Mouse (Mus musculus) midbrain, postnatal 0 days (tissue): Measurements from ENCODE around the gene Gimap5. TPM values are rescaled to one million over a fixed set of nuclear protein-coding genes. Genes with fewer than 3 reads are reported as not detected.
A peak's percentile ranks its signal among the peaks of the same experiment; 100 is the strongest.

Source experiments
- ATAC-seq: fragments of 200-750 bp; cut with Nextera tagmentation; 2 replicates; pipeline ENCODE4 v1.8.0; 2017; ENCODE audit warnings: moderate number of reproducible peaks, mild to moderate bottlenecking, moderate TSS enrichment, moderate library complexity; ENCODE audit not compliant: low FRiP score
- DNase-seq: peaks from one replicate; pipeline ENCODE4 v3.0.0-alpha.2; 2015; ENCODE audit warnings: low spot score
- H3K27ac ChIP-seq: fragments of 300-500 bp; sonication (generic); 2 replicates; pipeline ENCODE4 v1.5.1; 2014; ENCODE audit warnings: low read depth, mild to moderate bottlenecking, low read length, mixed read lengths
- H3K27me3 ChIP-seq: fragments of 300-500 bp; sonication (generic); 2 replicates; pipeline ENCODE4 v1.6.1; 2014; ENCODE audit warnings: low read length, control low read depth, mixed read lengths; ENCODE audit not compliant: insufficient read depth
- H3K36me3 ChIP-seq: fragments of 300-500 bp; sonication (generic); 2 replicates; pipeline ENCODE4 v1.6.1; 2014; ENCODE audit warnings: low read length, control low read depth, mixed read lengths; ENCODE audit not compliant: insufficient read depth
- H3K4me1 ChIP-seq: fragments of 300-500 bp; sonication (generic); 2 replicates; pipeline ENCODE4 v1.6.1; 2014; ENCODE audit warnings: mild to moderate bottlenecking, control low read depth, antibody characterized with exemption, low read length, mixed read lengths; ENCODE audit not compliant: insufficient read depth
- H3K4me2 ChIP-seq: fragments of 300-500 bp; sonication (generic); 2 replicates; pipeline ENCODE4 v1.6.1; 2014; ENCODE audit warnings: low read depth, mild to moderate bottlenecking, low read length, mixed read lengths; ENCODE audit not compliant: poor library complexity, severe bottlenecking
- H3K4me3 ChIP-seq: fragments of 300-500 bp; sonication (generic); 2 replicates; pipeline ENCODE4 v1.5.1; 2014; ENCODE audit warnings: low read depth, mild to moderate bottlenecking, low read length, moderate library complexity
- H3K9ac ChIP-seq: fragments of 300-500 bp; sonication (generic); replicated peaks from 2 replicates; pipeline ENCODE4 v1.6.1; 2014; ENCODE audit warnings: mild to moderate bottlenecking, low read length, moderate library complexity, mixed read lengths; ENCODE audit not compliant: poor library complexity, severe bottlenecking
- H3K9me3 ChIP-seq: fragments of 300-500 bp; sonication (generic); 2 replicates; pipeline ENCODE4 v1.6.1; 2016; ENCODE audit warnings: low read length, control low read depth
- CTCF ChIP-seq: IDR thresholded peaks from 2 replicates; pipeline ENCODE4 v1.5.1; 2016; ENCODE audit warnings: antibody characterized with exemption, mild to moderate bottlenecking
- WGBS: fragments of 180-500 bp; shearing (Covaris S2); extraction: QIAGEN DNeasy Blood & Tissue Kit; methylation state at CpG from one replicate; pipeline ENCODE4 v1.1.7; 2014; 5-methylcytosine and 5-hydroxymethylcytosine counted together
- polyA plus RNA-seq: library from polyadenylated mRNA; unstranded; fragments of >200 nt; fragmentation: Nextera tagmentation; extraction: Ambion mirVana; gene quantifications from 2 replicates; pipeline ENCODE4 v1.2.1, GENCODE M21; 2015
- total RNA-seq: library from RNA; depleted of rRNA; stranded (reverse); fragments of >200 nt; gene quantifications from 2 replicates; pipeline ENCODE4 v1.2.3, GENCODE M21; 2014

Gimap5 gene
- total and polyA plus RNA-seq, 2 experiments from 2014 or later, result 0.38 to 1.4 TPM

DNA sequence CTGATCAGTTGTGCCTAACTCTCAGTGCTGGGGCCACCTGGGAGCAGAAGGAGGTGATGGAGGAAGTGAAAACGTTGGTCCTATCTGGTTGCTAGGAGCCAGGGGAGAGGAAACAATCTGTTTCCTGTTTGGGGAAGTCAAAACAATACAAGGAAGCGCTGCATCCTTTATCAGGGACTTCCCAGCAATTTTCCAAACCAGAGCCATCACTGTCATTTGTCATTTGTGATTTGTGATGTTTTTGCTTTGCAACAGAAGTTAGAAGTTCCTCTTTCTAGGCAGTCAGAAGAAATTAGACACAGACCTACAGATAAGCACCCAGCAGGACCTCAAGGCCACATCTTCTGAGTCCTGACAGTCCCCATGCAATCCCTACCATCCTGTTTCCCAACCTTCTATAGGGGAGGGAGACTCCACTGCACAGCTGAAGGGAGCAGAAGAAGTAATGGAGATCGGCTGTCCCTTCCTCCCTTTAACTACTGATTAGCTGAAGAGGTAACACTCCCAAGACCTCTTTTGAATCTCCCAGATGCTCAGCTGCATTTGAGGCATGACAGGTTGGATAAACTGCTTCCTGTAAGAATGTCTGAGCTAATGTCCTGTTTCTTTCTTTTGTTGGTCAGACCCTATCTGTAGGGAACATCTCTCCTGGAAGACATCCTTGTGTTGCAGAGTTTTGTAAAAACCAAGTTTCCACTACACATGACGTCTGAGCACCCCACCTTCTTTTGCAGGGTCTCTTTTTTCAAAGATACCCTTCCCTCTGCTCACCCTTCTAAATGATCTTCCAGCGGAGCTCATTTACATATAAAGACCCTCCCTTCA lies 45.5 kb upstream of the Gimap5 start:
- Histone ChIP-seq H3K9me3 (no peaks in the 10 kb centered on the region), H3K9ac (no peak overlapping the region), H3K27me3 (no peaks in the 10 kb centered on the region), H3K4me1 (no peaks in the 10 kb centered on the region), H3K4me3 (no peak overlapping the region), H3K4me2 (no peak overlapping the region), H3K27ac (no peak overlapping the region), H3K36me3 (no peaks in the 10 kb centered on the region)
- DNase-seq (no peak), ATAC-seq (no peak)
- no peak for TF ChIP-seq CTCF
- WGBS, result 64% methylated on average over 5 of the region's 5 CpGs

- Histone ChIP-seq H3K27me3 (no peaks in the 10 kb centered on the region), H3K9ac (no peak overlapping the region), H3K27ac (no peak overlapping the region), H3K4me1 (no peaks in the 10 kb centered on the region), H3K4me2 (no peak overlapping the region), H3K9me3 (no peaks in the 10 kb centered on the region), H3K4me3 (no peak overlapping the region), H3K36me3 (no peaks in the 10 kb centered on the region)
- no peak for TF ChIP-seq CTCF
- DNase-seq (no peak), ATAC-seq (no peak)
- 89% methylated on average over 7 of the region's 7 CpGs for WGBS
Measured at GRCm38 (mm10) chr6:48702146-48702545, 43.9 kb upstream of the Gimap5 start.

GRCm38 (mm10) chr6:48702601-48703000 lies 43.4 kb upstream of the Gimap5 start:
- ATAC-seq (no peak), DNase-seq (no peak)
- Histone ChIP-seq H3K4me1 (no peaks in the 10 kb centered on the region), H3K4me2 (no peak overlapping the region), H3K27me3 (no peaks in the 10 kb centered on the region), H3K36me3 (no peaks in the 10 kb centered on the region), H3K9me3 (no peaks in the 10 kb centered on the region), H3K4me3 (no peak overlapping the region), H3K9ac (no peak overlapping the region), H3K27ac (no peak overlapping the region)
- TF ChIP-seq CTCF, result peak; percentile 21
- WGBS, result 77% methylated on average over 5 of the region's 5 CpGs

- TF ChIP-seq CTCF, result no peak
- no peak for ATAC-seq
- Histone ChIP-seq H3K27ac (no peak overlapping the region), H3K27me3 (no peaks in the 10 kb centered on the region), H3K9ac (no peak overlapping the region), H3K4me3 (no peak overlapping the region), H3K4me1 (no peaks in the 10 kb centered on the region), H3K9me3 (no peaks in the 10 kb centered on the region), H3K36me3 (no peaks in the 10 kb centered on the region), H3K4me2 (no peak overlapping the region)
- DNase-seq, result no peak
Measured at GRCm38 (mm10) chr6:48704146-48704545, 41.9 kb upstream of the Gimap5 start.

GRCm38 (mm10) chr6:48706130-48706529 lies 39.9 kb upstream of the Gimap5 start:
- H3K36me3 ChIP-seq, result no peaks in the 10 kb centered on the region

GRCm38 (mm10) chr6:48718455-48718854 lies 27.5 kb upstream of the Gimap5 start, which contains the start of the genes Gm28053 and Gimap7:
Gm28053 (plus strand) TSS chr6:48718607.
Gimap7 (plus strand) TSS chr6:48718621.
- Histone ChIP-seq H3K27me3 (no peaks in the 10 kb centered on the region), H3K4me3 (no peak within 1 kb of the TSS), H3K27ac (no peak within 1 kb of the TSS), H3K9ac (no peak within 1 kb of the TSS), H3K4me1 (no peaks in the 10 kb centered on the region), H3K9me3 (no peaks in the 10 kb centered on the region), H3K36me3 (no peaks in the 10 kb centered on the region), H3K4me2 (no peak within 1 kb of the TSS)
- no peak for ATAC-seq
- 63% methylated on average over 2 of the region's 2 CpGs for WGBS
- no peak for DNase-seq
- TF ChIP-seq CTCF, result no peak

More at GRCm38 (mm10) chr6:48706130-48706529, 39.9 kb upstream of the Gimap5 start:
- no peak for TF ChIP-seq CTCF
- H3K4me1 ChIP-seq, result no peaks in the 10 kb centered on the region
- H3K9me3 ChIP-seq, result no peaks in the 10 kb centered on the region
- ATAC-seq (no peak), DNase-seq (no peak)
- no peak overlapping the region for H3K4me2 ChIP-seq
- no peak overlapping the region for H3K27ac ChIP-seq
- no peaks in the 10 kb centered on the region for H3K27me3 ChIP-seq
- WGBS, result 46% methylated on average over 3 of the region's 3 CpGs
- H3K9ac ChIP-seq, result no peak overlapping the region
- H3K4me3 ChIP-seq, result no peak overlapping the region
